Mouse (Mus musculus) retina, embryonic 14.5 days (tissue): Measurements from ENCODE around the gene Per2.

Source experiments
- DNase-seq: peaks from one replicate; pipeline ENCODE4 v3.0.0-alpha.2; 2015; ENCODE audit warnings: low spot score

The Per2 gene

GRCm38 (mm10) chr1:91458223-91458861 is 782 bp downstream of the Per2 start:
- no peak for DNase-seq

DNA sequence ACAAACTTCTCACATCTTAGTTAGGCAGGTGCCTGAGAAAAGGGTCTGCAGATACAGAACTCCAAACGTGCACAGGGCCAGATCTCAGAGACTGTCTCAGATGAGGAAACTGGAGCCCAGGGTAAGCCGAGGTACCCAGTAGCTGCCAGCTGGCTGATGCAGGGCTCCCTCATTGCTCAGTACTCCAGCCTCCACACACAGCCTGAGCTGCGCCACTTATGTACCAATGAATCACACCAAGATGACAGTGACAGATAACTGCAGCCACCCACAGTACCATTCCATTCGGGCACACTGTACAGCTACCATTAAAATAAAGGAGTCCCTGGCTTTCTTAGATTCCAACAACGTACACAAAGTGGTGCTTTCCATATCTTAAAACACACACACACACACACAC is 1.4 kb downstream of the Per2 start:
- no peak for DNase-seq

DNA sequence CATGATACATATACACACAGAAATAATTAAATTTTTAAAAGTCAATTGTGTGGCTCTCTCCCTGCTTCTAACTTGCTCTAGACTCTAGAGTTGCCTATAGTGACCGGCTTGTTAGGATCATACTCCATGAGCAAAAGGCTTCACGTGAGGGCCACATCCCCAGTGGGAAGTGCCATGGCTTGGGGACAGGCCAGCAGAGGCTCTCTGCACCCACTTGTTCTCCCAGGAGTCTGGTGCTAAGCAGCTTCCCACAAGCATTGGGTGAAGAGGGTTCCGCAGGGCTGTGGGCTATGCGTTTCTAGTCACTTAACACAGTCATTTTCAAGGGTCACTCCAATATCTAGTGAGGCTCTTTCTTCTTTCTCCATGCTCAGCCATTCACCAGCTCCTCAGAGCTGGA is 2.0 kb downstream of the Per2 start:
- no peak for DNase-seq

DNA sequence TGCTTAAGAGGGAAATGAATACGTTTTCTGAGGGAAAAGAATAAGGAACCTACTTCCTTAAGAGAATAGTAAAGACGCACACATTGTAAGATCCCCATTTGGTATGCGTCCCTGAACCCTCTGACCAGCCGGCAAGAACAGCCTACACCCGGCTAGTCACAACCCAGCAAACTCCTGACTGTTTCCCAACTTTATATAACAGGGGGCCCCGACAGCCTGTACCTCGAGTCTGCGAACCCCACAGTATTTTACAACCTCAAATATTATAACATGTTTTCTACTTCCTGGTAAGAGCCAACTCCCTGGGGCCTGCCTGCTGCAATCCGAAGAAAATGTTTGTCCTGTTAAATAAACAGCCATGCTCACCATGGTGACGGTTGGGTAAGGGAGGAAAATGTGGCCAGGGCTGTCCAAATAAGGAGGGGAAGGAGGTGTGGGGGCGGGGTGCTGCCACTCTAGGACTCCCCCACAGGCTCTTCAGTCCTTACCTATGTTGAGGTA is 2.8 kb downstream of the Per2 start:
- DNase-seq, result no peak

- peak; percentile 35 for DNase-seq
Observed at GRCm38 (mm10) chr1:91455661-91456161, 3.4 kb downstream of the Per2 start.

- DNase-seq, result no peak
Observed at GRCm38 (mm10) chr1:91454927-91455326, 4.2 kb downstream of the Per2 start.

- no peak for DNase-seq
Observed at GRCm38 (mm10) chr1:91454366-91454765, 4.8 kb downstream of the Per2 start.

- DNase-seq, result no peak
Observed at GRCm38 (mm10) chr1:91453932-91454331, 5.2 kb downstream of the Per2 start.

- no peak for DNase-seq
Observed at GRCm38 (mm10) chr1:91451547-91452084, 7.5 kb downstream of the Per2 start.

- DNase-seq, result no peak
Observed at GRCm38 (mm10) chr1:91450851-91451250, 8.3 kb downstream of the Per2 start.

DNA sequence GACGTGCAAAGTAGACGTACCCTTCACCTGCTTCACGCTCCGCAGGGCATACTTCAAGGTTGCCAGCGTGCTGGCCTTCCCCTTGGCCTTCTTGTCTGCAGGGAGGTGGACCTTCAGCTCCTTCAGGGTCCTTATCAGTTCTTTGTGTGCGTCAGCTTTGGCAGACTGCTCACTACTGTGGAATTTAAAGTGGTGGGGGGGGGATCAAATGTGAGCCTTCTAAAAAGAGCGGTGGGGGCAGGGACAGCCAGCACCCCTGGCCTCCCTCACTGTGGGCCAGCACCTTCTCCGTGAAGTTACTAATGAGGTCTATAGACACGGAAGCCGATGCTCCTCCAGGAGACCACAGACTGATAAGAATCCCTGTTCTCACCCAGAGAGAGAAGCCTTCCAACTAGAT is 10.4 kb downstream of the Per2 start:
- no peak for DNase-seq

DNA sequence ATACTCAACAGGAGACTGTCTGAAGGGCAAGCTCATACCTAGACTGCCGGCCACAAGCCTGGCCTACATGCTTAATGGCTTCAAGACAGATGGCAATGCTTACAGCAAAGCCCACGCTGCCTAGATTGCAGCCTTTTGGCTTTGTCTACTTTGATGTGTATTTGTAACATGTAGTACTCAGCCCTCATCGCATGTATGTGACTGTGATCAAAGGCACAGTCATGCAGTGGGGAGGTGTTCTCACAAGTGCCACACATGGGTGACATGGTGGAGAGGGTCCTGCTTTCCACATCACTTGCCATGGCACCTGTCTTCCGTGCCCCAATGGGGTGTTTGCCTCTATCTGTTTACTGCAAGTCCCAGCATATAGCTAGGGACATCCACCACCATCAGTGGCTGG is 12.6 kb downstream of the Per2 start:
- no peak for DNase-seq

- DNase-seq, result no peak
Observed at GRCm38 (mm10) chr1:91446060-91446459, 13.1 kb downstream of the Per2 start.

GRCm38 (mm10) chr1:91444841-91445830 is 14.0 kb downstream of the Per2 start:
- no peak for DNase-seq

- DNase-seq, result no peak
Observed at GRCm38 (mm10) chr1:91442350-91442990, 16.7 kb downstream of the Per2 start.

- DNase-seq, result no peak
Observed at GRCm38 (mm10) chr1:91441855-91442254, 17.3 kb downstream of the Per2 start.

GRCm38 (mm10) chr1:91439776-91440175 is 19.3 kb downstream of the Per2 start:
- DNase-seq, result no peak

DNA sequence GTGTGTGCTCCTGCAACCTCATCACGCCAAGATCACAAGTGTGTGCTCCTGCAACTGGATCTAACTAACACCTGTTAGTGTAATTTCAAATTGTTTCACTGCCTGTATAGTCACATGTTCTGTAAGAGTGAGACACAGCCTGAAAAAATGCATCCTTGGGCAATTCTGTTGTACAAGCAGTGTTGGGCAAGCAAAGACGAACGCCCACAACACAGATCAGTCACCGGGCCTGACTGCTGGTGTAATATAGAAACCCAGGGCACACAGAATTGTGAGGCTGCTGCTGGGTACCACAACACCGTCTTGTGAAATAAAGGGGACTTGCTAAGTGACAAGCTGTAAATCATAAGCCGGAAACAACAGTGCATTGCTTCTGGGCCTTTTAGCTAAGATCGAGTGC is 21.6 kb downstream of the Per2 start:
- DNase-seq, result no peak

GRCm38 (mm10) chr1:91437083-91437400 is 22.1 kb downstream of the Per2 start:
- no peak for DNase-seq

DNA sequence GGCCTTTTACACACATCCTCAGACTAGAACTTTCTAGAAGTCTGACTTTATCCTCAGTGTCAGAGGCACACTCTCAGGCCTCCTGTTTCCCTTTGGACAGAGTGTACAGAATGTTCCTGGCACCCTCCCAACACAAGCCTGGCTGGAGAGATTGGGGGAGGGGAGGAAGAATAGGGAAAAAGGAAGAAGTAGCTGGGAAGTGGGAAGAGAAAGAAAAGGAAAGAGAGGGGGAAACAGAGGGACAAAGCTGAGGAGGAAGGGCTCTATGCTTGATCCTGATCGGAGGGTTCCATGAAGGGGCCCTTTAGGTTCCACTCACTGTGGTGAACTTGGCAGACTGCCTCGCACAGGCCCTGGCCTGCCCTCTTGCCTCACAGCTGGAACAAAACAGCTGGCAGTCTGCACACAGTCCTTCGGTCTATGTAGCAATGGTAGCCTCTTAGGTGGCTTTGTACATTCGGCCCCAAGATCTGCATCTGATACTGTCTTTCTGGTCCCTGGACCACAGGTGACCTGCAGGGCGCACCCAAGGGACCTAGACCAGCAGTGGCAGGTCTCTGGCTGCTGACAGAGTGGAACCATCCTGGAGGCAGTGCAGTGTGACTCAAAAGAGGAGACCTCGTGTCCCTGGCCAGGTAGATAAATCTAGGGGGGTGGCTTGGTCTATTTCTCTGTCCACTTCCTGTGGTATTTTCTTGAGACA is 22.6 kb downstream of the Per2 start:
- no peak for DNase-seq

GRCm38 (mm10) chr1:91435606-91436130 is 23.5 kb downstream of the Per2 start:
- DNase-seq, result no peak
